Mouse (Mus musculus) gastrocnemius, adult 18-20 months (tissue): ENCODE data around the gene Man1a. TPM values are rescaled to one million over a fixed set of nuclear protein-coding genes. Genes with fewer than 3 reads are reported as not detected.

Experiments used
- DNase-seq: peaks from one replicate; pipeline ENCODE4 v3.0.0; 2021; ENCODE audit warnings: low spot score
- total RNA-seq, 2 experiments: library from RNA; stranded (reverse); gene quantifications; 2 replicates each; pipeline ENCODE4 v1.2.3; 2021

The Man1a gene
- total RNA-seq, 2 experiments from 2014 or later = 7.1 to 8.9 TPM

- DNase-seq = no peak
Observed at GRCm38 (mm10) chr10:54026101-54026500, 50.3 kb downstream of the Man1a start.

GRCm38 (mm10) chr10:54017904-54018454 lies 58.4 kb downstream of the Man1a start:
- no peak for DNase-seq

- no peak for DNase-seq
Observed at GRCm38 (mm10) chr10:54014116-54014758, 62.2 kb downstream of the Man1a start.

GRCm38 (mm10) chr10:54013143-54013791 lies 63.1 kb downstream of the Man1a start:
- DNase-seq = no peak

GRCm38 (mm10) chr10:54009154-54009553 lies 67.3 kb downstream of the Man1a start:
- DNase-seq = no peak

GRCm38 (mm10) chr10:54006868-54007267 lies 69.5 kb downstream of the Man1a start:
- DNase-seq = no peak

- no peak for DNase-seq
Observed at GRCm38 (mm10) chr10:54005847-54006246, 70.6 kb downstream of the Man1a start.

GRCm38 (mm10) chr10:54002936-54003335 lies 73.5 kb downstream of the Man1a start:
- DNase-seq = no peak

GRCm38 (mm10) chr10:53997301-53997700 lies 79.1 kb downstream of the Man1a start:
- DNase-seq = no peak

GRCm38 (mm10) chr10:53996216-53996615 lies 80.2 kb downstream of the Man1a start:
- no peak for DNase-seq

GRCm38 (mm10) chr10:53994591-53994990 lies 81.8 kb downstream of the Man1a start:
- DNase-seq = no peak

GRCm38 (mm10) chr10:53990434-53990833 lies 86.0 kb downstream of the Man1a start:
- DNase-seq = no peak

GRCm38 (mm10) chr10:53984894-53985293 lies 91.5 kb downstream of the Man1a start:
- no peak for DNase-seq

- no peak for DNase-seq
Observed at GRCm38 (mm10) chr10:53984086-53984485, 92.3 kb downstream of the Man1a start.

- DNase-seq = no peak
Observed at GRCm38 (mm10) chr10:53978647-53979046, 97.8 kb downstream of the Man1a start.

GRCm38 (mm10) chr10:53974180-53974579 lies 102.2 kb downstream of the Man1a start:
- no peak for DNase-seq

GRCm38 (mm10) chr10:53959759-53960158 lies 116.7 kb downstream of the Man1a start:
- no peak for DNase-seq

- DNase-seq = no peak
Observed at GRCm38 (mm10) chr10:53941597-53941996, 134.8 kb downstream of the Man1a start.

GRCm38 (mm10) chr10:53938199-53938598 lies 138.2 kb downstream of the Man1a start:
- no peak for DNase-seq

GRCm38 (mm10) chr10:53936078-53936477 lies 140.3 kb downstream of the Man1a start:
- no peak for DNase-seq

GRCm38 (mm10) chr10:53929722-53930500 lies 146.5 kb downstream of the Man1a start:
- DNase-seq = no peak

- DNase-seq = no peak
Observed at GRCm38 (mm10) chr10:53927904-53928303, 148.5 kb downstream of the Man1a start.
